Mouse (Mus musculus): ENCODE data around the gene 2300002M23Rik.

The 2300002M23Rik gene

GRCm38 (mm10) chr17:35567150-35567549 is at the start of gene 2300002M23Rik:
Gene 2300002M23Rik, plus strand, starts transcription at chr17:35567450.
- no peak for DNase-seq (ENCODE audit: low spot score in 2 of 2)

DNA sequence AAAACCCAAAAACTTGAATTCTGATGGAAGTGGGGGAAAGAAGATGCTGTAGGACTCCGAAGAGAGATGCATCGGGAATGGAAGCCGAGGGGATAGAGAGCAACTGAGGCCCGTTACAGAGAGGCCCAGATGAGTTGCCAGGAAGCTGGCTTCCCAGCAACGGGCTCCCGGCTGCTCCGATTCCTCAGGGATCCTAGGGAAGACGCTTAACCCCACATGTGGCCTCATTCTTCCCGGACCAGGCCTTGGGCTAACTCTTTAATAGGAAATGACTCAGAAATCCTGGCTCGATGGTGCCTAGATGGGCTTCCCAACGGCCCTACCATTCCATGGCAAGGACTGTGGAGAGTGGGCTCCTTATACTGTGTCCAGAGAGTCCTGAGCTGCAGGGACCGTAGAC is 49.7 kb upstream of the 2300002M23Rik start:
- DNase-seq (ENCODE audit: low spot score in 2 of 2) = no peak

- DNase-seq (ENCODE audit: low spot score in 2 of 2) = no peak
Observed at GRCm38 (mm10) chr17:35524354-35524753, 42.9 kb upstream of the 2300002M23Rik start.

- DNase-seq (ENCODE audit: low spot score in 2 of 2) = no peak
Observed at GRCm38 (mm10) chr17:35526644-35527043, 40.6 kb upstream of the 2300002M23Rik start.

GRCm38 (mm10) chr17:35532360-35532759 is 34.9 kb upstream of the 2300002M23Rik start:
- DNase-seq (ENCODE audit: low spot score in 2 of 2) = no peak

GRCm38 (mm10) chr17:35532901-35533300 is 34.3 kb upstream of the 2300002M23Rik start, which contains the start of gene Psors1c2:
Gene Psors1c2, plus strand, starts transcription at chr17:35533201.
- no peak for DNase-seq (ENCODE audit: low spot score in 2 of 2)

DNA sequence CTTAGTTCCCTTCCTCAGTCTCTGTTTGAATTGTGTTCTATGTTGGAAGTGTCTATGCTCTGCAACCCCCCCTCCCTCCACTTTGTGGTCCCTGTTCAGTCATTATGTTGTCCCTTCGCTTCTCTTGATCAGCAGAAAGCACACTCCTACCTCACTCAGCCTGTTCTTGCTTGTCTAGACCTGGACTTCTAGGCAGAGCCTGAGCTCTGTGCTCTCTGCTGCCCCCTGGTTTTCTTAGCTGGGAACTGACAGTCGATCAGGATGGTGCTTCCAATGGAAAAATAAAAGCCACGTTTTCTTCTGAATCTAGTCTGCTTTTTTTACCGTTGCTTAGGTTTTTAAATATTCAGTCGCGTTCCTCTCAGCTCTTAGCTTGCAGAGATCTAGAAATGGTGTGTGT is 32.9 kb upstream of the 2300002M23Rik start:
- DNase-seq (ENCODE audit: low spot score in 2 of 2) = peak; percentile 57 to 67

DNA sequence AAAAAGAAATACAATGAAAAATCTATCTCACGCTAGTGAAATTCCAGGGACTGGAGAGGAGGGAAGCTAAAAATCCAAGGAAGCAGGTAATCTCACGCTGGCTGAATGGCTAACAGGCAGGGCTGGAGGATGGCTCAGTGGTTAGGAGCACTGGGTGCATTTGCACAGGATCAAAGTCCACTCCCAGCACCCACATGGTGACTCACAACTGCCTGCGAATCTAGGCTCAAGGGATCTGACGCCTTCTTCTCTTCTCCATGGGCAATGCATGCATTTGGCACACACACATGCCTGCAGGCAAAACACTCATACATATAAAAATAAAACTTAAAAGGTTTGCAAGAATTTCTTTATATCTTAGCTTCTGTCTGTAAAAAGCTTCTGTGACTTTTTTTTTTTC is 29.8 kb upstream of the 2300002M23Rik start:
- DNase-seq (ENCODE audit: low spot score in 2 of 2) = no peak

DNA sequence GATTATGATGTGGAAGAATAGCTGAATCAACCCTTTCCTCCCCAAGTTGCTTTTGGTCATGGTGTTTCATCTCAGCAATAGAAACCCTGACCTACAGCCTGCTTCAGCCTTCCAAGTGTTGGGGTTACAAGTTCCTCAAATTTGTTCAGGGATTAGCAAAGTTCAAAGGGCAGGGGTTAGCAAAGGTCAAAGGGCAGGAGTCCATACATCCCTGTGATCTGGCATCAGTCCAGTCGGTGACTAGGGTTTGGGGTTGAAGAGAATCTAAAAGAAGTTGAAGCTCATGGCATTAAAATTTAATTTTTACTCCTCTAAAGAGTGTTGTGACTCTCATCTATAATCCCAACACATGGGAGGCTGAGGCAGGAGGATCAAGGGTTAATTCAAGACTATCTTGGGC is 28.8 kb upstream of the 2300002M23Rik start:
- no peak for DNase-seq (ENCODE audit: low spot score in 2 of 2)

GRCm38 (mm10) chr17:35539540-35539939 is 27.7 kb upstream of the 2300002M23Rik start:
- DNase-seq (ENCODE audit: low spot score in 2 of 2) = no peak

DNA sequence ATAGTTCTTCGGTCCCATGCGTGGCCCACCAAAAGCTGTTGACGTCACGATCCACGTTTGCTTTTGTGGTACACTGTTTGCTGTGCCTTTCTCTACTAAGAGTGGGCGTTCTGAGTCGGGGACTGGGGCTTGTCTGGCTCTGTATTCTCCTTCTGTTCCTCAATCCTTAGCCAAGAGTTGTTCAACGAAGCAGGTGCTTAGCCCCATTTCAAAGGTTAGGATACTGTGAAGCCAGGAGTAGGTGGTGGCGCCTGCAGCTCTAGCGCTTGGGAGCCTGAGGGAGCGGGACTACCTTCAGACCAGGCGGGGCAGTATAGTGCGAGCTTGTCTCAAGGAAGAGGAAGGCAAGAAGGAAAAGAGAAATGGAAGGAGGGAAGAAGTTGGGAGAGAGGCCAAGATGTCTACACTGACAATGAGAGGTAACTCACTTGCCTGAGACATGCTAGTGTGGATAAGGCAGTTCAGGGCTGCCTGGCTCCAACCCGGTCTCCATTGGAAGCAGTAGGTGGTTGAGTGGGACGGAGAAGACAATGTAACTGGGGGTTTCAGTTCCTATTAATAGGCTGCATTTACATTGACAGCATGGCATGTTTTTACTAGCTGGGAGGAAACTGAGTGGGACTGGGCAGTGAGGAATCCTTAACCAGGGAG is 24.4 kb upstream of the 2300002M23Rik start:
- DNase-seq (ENCODE audit: low spot score in 2 of 2) = no peak

DNA sequence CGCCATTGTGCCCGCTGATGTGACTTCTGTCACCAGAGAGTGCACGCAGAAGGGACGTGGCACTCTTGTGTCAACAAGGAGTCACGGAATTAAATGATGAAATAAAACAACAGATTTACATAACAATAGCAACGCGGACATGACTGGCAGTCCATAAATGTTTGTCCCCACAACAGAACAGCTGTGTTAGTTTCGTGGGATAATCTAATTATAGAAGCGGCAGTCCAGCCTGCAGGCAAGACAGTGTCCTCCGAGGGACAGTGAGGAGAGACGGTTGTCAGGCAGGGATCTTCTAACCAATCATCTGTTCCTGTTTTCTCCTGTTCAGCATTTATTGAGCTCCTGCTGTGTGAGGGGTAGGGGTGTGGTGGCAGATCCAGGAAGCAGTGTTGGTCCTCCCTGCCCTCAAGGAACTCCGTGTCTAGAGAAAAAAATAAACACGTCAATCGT is 23.8 kb upstream of the 2300002M23Rik start:
- DNase-seq (ENCODE audit: low spot score in 2 of 2) = no peak

GRCm38 (mm10) chr17:35544001-35544400 is 23.2 kb upstream of the 2300002M23Rik start:
- DNase-seq (ENCODE audit: low spot score in 2 of 2) = peak in 1 of 2 experiments; percentile 23

DNA sequence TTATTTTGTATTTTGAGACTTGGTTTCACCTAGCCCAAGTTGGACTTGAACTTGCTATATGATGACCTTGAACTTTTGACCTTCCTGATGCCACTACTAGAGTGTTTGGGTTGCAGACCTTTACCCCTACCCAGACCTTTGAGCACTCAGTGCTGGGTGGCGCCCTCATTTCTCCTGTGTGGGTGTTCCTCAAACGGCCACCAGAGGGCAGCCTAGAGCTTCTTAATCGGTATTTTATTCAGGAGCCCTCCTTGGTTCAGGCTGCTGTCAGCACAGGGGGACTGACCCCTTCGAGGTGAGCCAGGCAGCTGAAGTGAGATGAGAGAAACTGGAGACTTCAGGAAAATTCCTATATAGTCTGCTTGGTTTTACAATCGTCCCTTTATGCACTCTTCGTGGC is 22.6 kb upstream of the 2300002M23Rik start:
- peak; percentile 37 to 49 for DNase-seq (ENCODE audit: low spot score in 2 of 2)

GRCm38 (mm10) chr17:35547465-35547864 is 19.8 kb upstream of the 2300002M23Rik start:
- no peak for DNase-seq (ENCODE audit: low spot score in 2 of 2)

DNA sequence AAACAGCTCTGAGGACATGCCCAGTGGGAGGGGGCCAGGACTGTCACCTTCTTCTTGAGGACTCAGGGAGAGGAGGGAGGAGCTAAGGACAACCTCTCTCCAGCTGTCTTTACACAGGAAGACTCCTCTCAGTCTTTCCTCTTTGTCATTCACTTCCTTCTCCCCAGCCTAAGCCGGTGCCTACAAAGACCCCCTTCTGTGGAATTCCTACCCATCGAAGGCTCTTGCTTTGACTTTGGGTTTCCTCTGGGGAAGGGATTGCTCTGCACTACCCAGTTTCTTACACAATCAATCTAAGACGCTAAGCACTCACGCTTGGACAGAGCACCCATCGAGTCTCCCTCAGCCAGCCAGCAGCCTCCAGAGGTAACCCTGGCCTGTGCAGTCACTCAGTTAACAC is 18.6 kb upstream of the 2300002M23Rik start:
- no peak for DNase-seq (ENCODE audit: low spot score in 2 of 2)

GRCm38 (mm10) chr17:35549437-35550142 is 17.7 kb upstream of the 2300002M23Rik start:
- DNase-seq (ENCODE audit: low spot score in 2 of 2) = no peak

DNA sequence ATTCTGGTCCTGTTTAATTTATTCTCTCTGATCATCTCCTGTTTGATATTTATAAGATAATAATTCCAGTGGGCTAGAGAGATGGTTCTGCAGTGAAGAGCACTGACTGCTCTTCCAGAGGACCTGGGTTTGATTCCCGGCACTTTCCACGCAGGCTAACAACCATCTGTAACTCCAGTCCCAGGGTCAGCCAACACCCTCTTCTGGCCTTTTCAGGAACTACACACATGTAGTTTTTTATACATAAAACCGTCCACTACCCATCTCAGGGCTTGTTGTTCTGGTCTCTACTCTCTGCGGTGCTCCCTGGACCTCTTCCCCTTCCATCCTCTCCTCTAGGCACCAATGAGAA is 17.1 kb upstream of the 2300002M23Rik start:
- no peak for DNase-seq (ENCODE audit: low spot score in 2 of 2)

DNA sequence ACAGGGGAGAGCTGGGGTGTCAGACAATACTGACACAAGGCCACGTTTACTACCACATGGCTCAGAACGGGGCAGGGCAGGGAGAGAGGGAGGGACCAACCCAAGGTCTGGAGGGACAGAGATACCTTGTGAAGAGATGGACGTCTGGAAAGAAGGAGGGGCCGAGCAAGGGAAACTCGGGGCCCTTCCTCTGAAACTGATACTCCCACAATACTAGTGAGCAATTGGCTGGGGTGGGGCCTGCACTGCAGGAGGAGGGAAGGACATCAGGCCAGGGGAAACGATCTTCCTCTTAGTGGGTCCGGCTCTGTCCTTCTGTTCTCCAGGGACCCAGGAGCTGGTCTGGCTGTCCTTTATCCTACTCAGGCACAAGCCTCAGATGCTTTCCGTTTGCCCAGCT is 16.4 kb upstream of the 2300002M23Rik start:
- no peak for DNase-seq (ENCODE audit: low spot score in 2 of 2)

DNA sequence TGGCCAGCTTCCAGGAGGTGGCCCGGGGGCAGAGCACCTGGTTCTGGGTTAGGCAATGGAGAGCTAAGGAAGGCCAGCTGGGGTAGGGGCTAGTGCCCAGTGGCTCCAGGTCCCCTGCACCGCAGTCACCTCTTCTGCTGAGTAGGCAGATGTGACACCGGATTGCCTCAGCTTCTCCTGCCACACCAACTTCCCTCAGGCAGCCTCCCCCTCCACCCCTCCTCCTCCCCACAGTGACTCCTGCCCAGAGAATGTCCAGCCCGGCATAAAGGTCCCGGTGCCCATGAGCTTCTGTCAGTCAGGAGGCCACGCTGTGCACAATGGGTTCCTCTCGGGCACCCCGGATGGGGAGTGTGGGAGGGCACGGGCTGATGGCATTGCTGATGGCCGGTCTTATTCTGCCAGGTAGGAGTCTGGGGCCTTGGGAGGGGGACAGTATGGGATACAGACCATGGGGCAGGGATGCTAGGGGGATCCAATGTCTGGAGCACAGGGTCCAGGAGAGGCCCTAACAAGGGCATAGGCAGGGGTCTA is 15.3 kb upstream of the 2300002M23Rik start, which contains the start of gene Cdsn:
Gene Cdsn (plus strand): TSS at position 248 of the 534 bp plus-strand sequence.
- DNase-seq (ENCODE audit: low spot score in 2 of 2) = no peak

GRCm38 (mm10) chr17:35554321-35554720 is 12.9 kb upstream of the 2300002M23Rik start:
- no peak for DNase-seq (ENCODE audit: low spot score in 2 of 2)

GRCm38 (mm10) chr17:35554761-35555397 is 12.4 kb upstream of the 2300002M23Rik start:
- no peak for DNase-seq (ENCODE audit: low spot score in 2 of 2)
